Mouse (Mus musculus): ENCODE data around the gene Hmx1. TPM values are rescaled to one million over a fixed set of nuclear protein-coding genes. Genes with fewer than 3 reads are reported as not detected.

Hmx1 gene
- polyA plus RNA-seq, 1 experiment from 2014 or later, result not detected

- no peaks in the 10 kb centered on the region for H3K36me3 ChIP-seq (ENCODE audit: insufficient read depth, low read length)
- WGBS, result 63% methylated on average over 9 of the region's 9 CpGs
- TF ChIP-seq CTCF (IDR thresholded peaks at IDR 0.05; ENCODE audit: low read depth), result no peak
These were observed 18.6 kb downstream of the Hmx1 start for GRCm38 (mm10) chr5:35407411-35407930.

GRCm38 (mm10) chr5:35411028-35411427 is 22.1 kb downstream of the Hmx1 start:
- Histone ChIP-seq H3K4me3 (replicated peaks; ENCODE audit: low read depth, low read length) (no peak overlapping the region), H3K9ac (ENCODE audit: low read depth, low read length) (no peak overlapping the region), H3K9me3 (replicated peaks; ENCODE audit: low read length) (no peaks in the 10 kb centered on the region), H3K27me3 (ENCODE audit: insufficient read depth, low read length) (no peaks in the 10 kb centered on the region), H3K4me1 (replicated peaks; ENCODE audit: insufficient read depth, low read length) (no peaks in the 10 kb centered on the region; the same call in 1 of the 2 replicates), H3K4me2 (ENCODE audit: low read length) (no peak overlapping the region), H3K27ac (no peak overlapping the region), H3K36me3 (ENCODE audit: insufficient read depth, low read length) (no peaks in the 10 kb centered on the region)
- ATAC-seq (replicated peaks; ENCODE audit: low FRiP score, low read depth) (no peak), DNase-seq (ENCODE audit: low spot score) (no peak)
- no peak for TF ChIP-seq CTCF (IDR thresholded peaks at IDR 0.05; ENCODE audit: low read depth)
- WGBS, result 65% methylated on average over 10 of the region's 10 CpGs

More at GRCm38 (mm10) chr5:35407411-35407930, 18.6 kb downstream of the Hmx1 start:
- Histone ChIP-seq H3K4me2 (ENCODE audit: low read length) (no peak overlapping the region), H3K27me3 (ENCODE audit: insufficient read depth, low read length) (peaks cover 16% of the 10 kb centered on the region; the same call in 1 of the 2 replicates), H3K27ac (no peak overlapping the region), H3K9ac (ENCODE audit: low read depth, low read length) (no peak overlapping the region), H3K9me3 (replicated peaks; ENCODE audit: low read length) (no peaks in the 10 kb centered on the region), H3K4me1 (replicated peaks; ENCODE audit: insufficient read depth, low read length) (no peaks in the 10 kb centered on the region; the same call in 1 of the 2 replicates), H3K4me3 (replicated peaks; ENCODE audit: low read depth, low read length) (no peak overlapping the region)
- no peak for ATAC-seq (replicated peaks; ENCODE audit: low FRiP score, low read depth)
- no peak for DNase-seq (ENCODE audit: low spot score)

GRCm38 (mm10) chr5:35412833-35413232 is 23.9 kb downstream of the Hmx1 start:
- no peaks in the 10 kb centered on the region for H3K9me3 ChIP-seq (replicated peaks; ENCODE audit: low read length)
- no peak for DNase-seq (ENCODE audit: low spot score)
- H3K27ac ChIP-seq, result no peak overlapping the region
- no peaks in the 10 kb centered on the region; the same call in 1 of the 2 replicates for H3K4me1 ChIP-seq (replicated peaks; ENCODE audit: insufficient read depth, low read length)
- TF ChIP-seq CTCF (IDR thresholded peaks at IDR 0.05; ENCODE audit: low read depth), result no peak
- no peak for ATAC-seq (replicated peaks; ENCODE audit: low FRiP score, low read depth)
- H3K9ac ChIP-seq (ENCODE audit: low read depth, low read length), result no peak overlapping the region
- no peaks in the 10 kb centered on the region for H3K36me3 ChIP-seq (ENCODE audit: insufficient read depth, low read length)
- no peak overlapping the region for H3K4me2 ChIP-seq (ENCODE audit: low read length)
- no peaks in the 10 kb centered on the region for H3K27me3 ChIP-seq (ENCODE audit: insufficient read depth, low read length)
- 25% methylated on average over 12 of the region's 12 CpGs for WGBS
- no peak overlapping the region for H3K4me3 ChIP-seq (replicated peaks; ENCODE audit: low read depth, low read length)

- no peaks in the 10 kb centered on the region for H3K9me3 ChIP-seq (replicated peaks; ENCODE audit: low read length)
- H3K27ac ChIP-seq, result no peak overlapping the region
- no peaks in the 10 kb centered on the region for H3K36me3 ChIP-seq (ENCODE audit: insufficient read depth, low read length)
- H3K4me3 ChIP-seq (replicated peaks; ENCODE audit: low read depth, low read length), result no peak overlapping the region
- H3K9ac ChIP-seq (ENCODE audit: low read depth, low read length), result no peak overlapping the region
- WGBS, result 30% methylated on average over 7 of the region's 7 CpGs
- no peaks in the 10 kb centered on the region for H3K27me3 ChIP-seq (ENCODE audit: insufficient read depth, low read length)
- H3K4me2 ChIP-seq (ENCODE audit: low read length), result no peak overlapping the region
- no peaks in the 10 kb centered on the region for H3K4me1 ChIP-seq (replicated peaks; ENCODE audit: insufficient read depth, low read length)
- ATAC-seq (replicated peaks; ENCODE audit: low FRiP score, low read depth) (no peak), DNase-seq (ENCODE audit: low spot score) (no peak)
- TF ChIP-seq CTCF (IDR thresholded peaks at IDR 0.05; ENCODE audit: low read depth), result no peak
These were observed 28.8 kb downstream of the Hmx1 start for GRCm38 (mm10) chr5:35417707-35418106.

- DNase-seq (ENCODE audit: low spot score) (no peak), ATAC-seq (replicated peaks; ENCODE audit: low FRiP score, low read depth) (no peak)
- no peak for TF ChIP-seq CTCF (IDR thresholded peaks at IDR 0.05; ENCODE audit: low read depth)
- no peaks in the 10 kb centered on the region for H3K27me3 ChIP-seq (ENCODE audit: insufficient read depth, low read length)
- no peak overlapping the region for H3K27ac ChIP-seq
- H3K9ac ChIP-seq (ENCODE audit: low read depth, low read length), result no peak overlapping the region
- H3K4me2 ChIP-seq (ENCODE audit: low read length), result no peak overlapping the region
- WGBS, result 79% methylated on average over 4 of the region's 4 CpGs
- H3K36me3 ChIP-seq (ENCODE audit: insufficient read depth, low read length), result no peaks in the 10 kb centered on the region
- H3K4me3 ChIP-seq (replicated peaks; ENCODE audit: low read depth, low read length), result no peak overlapping the region
- no peaks in the 10 kb centered on the region for H3K9me3 ChIP-seq (replicated peaks; ENCODE audit: low read length)
- H3K4me1 ChIP-seq (replicated peaks; ENCODE audit: insufficient read depth, low read length), result no peaks in the 10 kb centered on the region
These were observed 32.7 kb downstream of the Hmx1 start for GRCm38 (mm10) chr5:35421622-35422021.

GRCm38 (mm10) chr5:35425218-35425617 is 36.3 kb downstream of the Hmx1 start:
- H3K9ac ChIP-seq (ENCODE audit: low read depth, low read length), result no peak overlapping the region
- H3K27me3 ChIP-seq (ENCODE audit: insufficient read depth, low read length), result no peaks in the 10 kb centered on the region
- no peaks in the 10 kb centered on the region for H3K36me3 ChIP-seq (ENCODE audit: insufficient read depth, low read length)
- H3K4me1 ChIP-seq (replicated peaks; ENCODE audit: insufficient read depth, low read length), result no peaks in the 10 kb centered on the region
- no peak overlapping the region for H3K4me2 ChIP-seq (ENCODE audit: low read length)
- WGBS, result 10% methylated on average over 11 of the region's 11 CpGs
- no peak for DNase-seq (ENCODE audit: low spot score)
- no peaks in the 10 kb centered on the region for H3K9me3 ChIP-seq (replicated peaks; ENCODE audit: low read length)
- TF ChIP-seq CTCF (IDR thresholded peaks at IDR 0.05; ENCODE audit: low read depth), result no peak
- no peak for ATAC-seq (replicated peaks; ENCODE audit: low FRiP score, low read depth)
- H3K4me3 ChIP-seq (replicated peaks; ENCODE audit: low read depth, low read length), result no peak overlapping the region
- no peak overlapping the region for H3K27ac ChIP-seq

GRCm38 (mm10) chr5:35427901-35428300 is 39.0 kb downstream of the Hmx1 start:
- Histone ChIP-seq H3K36me3 (ENCODE audit: insufficient read depth, low read length) (no peaks in the 10 kb centered on the region), H3K4me2 (ENCODE audit: low read length) (no peak overlapping the region), H3K4me3 (replicated peaks; ENCODE audit: low read depth, low read length) (no peak overlapping the region), H3K9ac (ENCODE audit: low read depth, low read length) (no peak overlapping the region), H3K4me1 (replicated peaks; ENCODE audit: insufficient read depth, low read length) (no peaks in the 10 kb centered on the region), H3K27ac (no peak overlapping the region), H3K27me3 (ENCODE audit: insufficient read depth, low read length) (no peaks in the 10 kb centered on the region), H3K9me3 (replicated peaks; ENCODE audit: low read length) (no peaks in the 10 kb centered on the region)
- TF ChIP-seq CTCF (IDR thresholded peaks at IDR 0.05; ENCODE audit: low read depth), result no peak
- no peak for DNase-seq (ENCODE audit: low spot score)
- ATAC-seq (replicated peaks; ENCODE audit: low FRiP score, low read depth), result no peak
- 60% methylated on average over 6 of the region's 6 CpGs for WGBS

All from kidney, postnatal 0 days (tissue).